Mouse (Mus musculus) left cerebral cortex, postnatal 36 days (tissue): ENCODE measurements around the gene Tnni2. TPM values are rescaled to one million over a fixed set of nuclear protein-coding genes. Genes with fewer than 3 reads are reported as not detected.

ENCODE experiments used
- DNase-seq, 2 experiments: peaks; one replicate each; pipeline ENCODE4 v3.0.0; 2021 to 2022; ENCODE audit warnings: low spot score in 2 of 2, mixed read lengths in 1 of 2
- intact Hi-C: fragments of 180-260 bp; cut with DNase I; formaldehyde crosslinking; loops from one replicate; pipeline ENCODE4 v1.15.1; 2025
- total RNA-seq, 2 experiments: library from RNA; stranded (reverse); gene quantifications; 2 replicates each; pipeline ENCODE4 v1.2.3; 2021

Tnni2 gene
- total RNA-seq, 2 experiments from 2014 or later: 0.69 TPM; not detected in 1

GRCm38 (mm10) chr7:142478001-142478400 lies 36.4 kb downstream of the Tnni2 start:
- no peak for DNase-seq
- intact Hi-C loops: loop anchor here (5.0 kb wide), 1 partner anchor 36 kb away; the partner anchor contains the start of gene Tnni2

GRCm38 (mm10) chr7:142478574-142478973 lies 37.0 kb downstream of the Tnni2 start:
- intact Hi-C loops: loop anchor here (5.0 kb wide), 1 partner anchor 36 kb away; the partner anchor contains the start of gene Tnni2
- DNase-seq: no peak

GRCm38 (mm10) chr7:142479307-142479706 lies 37.7 kb downstream of the Tnni2 start:
- DNase-seq: no peak

GRCm38 (mm10) chr7:142479886-142480285 lies 38.3 kb downstream of the Tnni2 start:
- no peak for DNase-seq
- intact Hi-C loops: loop anchor here (5.0 kb wide), 1 partner anchor 38 kb away; the partner anchor contains the start of gene Tnni2

More at GRCm38 (mm10) chr7:142479307-142479706, 37.7 kb downstream of the Tnni2 start:
- intact Hi-C loops: loop anchor here (5.0 kb wide), 1 partner anchor 37 kb away; the partner anchor contains the start of gene Tnni2

- no peak for DNase-seq
- intact Hi-C loops: no loop called here
Observed at GRCm38 (mm10) chr7:142480661-142481060, 39.1 kb downstream of the Tnni2 start.

GRCm38 (mm10) chr7:142481186-142481567 lies 39.6 kb downstream of the Tnni2 start:
- no peak for DNase-seq
- intact Hi-C loops: no loop called here

- DNase-seq: no peak
- intact Hi-C loops: no loop called here
Observed at GRCm38 (mm10) chr7:142481568-142482255, 40.1 kb downstream of the Tnni2 start.

- intact Hi-C loops: no loop called here
- DNase-seq: no peak
Observed at GRCm38 (mm10) chr7:142482256-142482609, 40.6 kb downstream of the Tnni2 start.

- no peak for DNase-seq
- intact Hi-C loops: no loop called here
Observed at GRCm38 (mm10) chr7:142483136-142483535, 41.5 kb downstream of the Tnni2 start.

- intact Hi-C loops: no loop called here
- no peak for DNase-seq
Observed at GRCm38 (mm10) chr7:142484780-142485179, 43.2 kb downstream of the Tnni2 start.

- intact Hi-C loops: no loop called here
- no peak for DNase-seq
Observed at GRCm38 (mm10) chr7:142486751-142487162, 45.1 kb downstream of the Tnni2 start.

- no peak for DNase-seq
- intact Hi-C loops: no loop called here
Observed at GRCm38 (mm10) chr7:142487341-142487859, 45.8 kb downstream of the Tnni2 start.

GRCm38 (mm10) chr7:142488053-142488452 lies 46.4 kb downstream of the Tnni2 start:
- intact Hi-C loops: no loop called here
- no peak for DNase-seq

GRCm38 (mm10) chr7:142493535-142493934 lies 51.9 kb downstream of the Tnni2 start:
- DNase-seq: no peak
- intact Hi-C loops: no loop called here

Other genes starting within 250 kb of the Tnni2 start
- not detected for gene Krtap5-3, start 240.4 kb upstream of the Tnni2 start, total RNA-seq
- gene Gm7579, start 229.9 kb upstream of the Tnni2 start, total RNA-seq: not detected
- not detected for gene Krtap5-5, start 211.8 kb upstream of the Tnni2 start, total RNA-seq
- not detected for gene Gm40460, start 200.7 kb upstream of the Tnni2 start, total RNA-seq
- gene Gm2431, start 183.5 kb upstream of the Tnni2 start, total RNA-seq: not detected
- gene Gm4559, start 167.4 kb upstream of the Tnni2 start, total RNA-seq: not detected
- not detected for gene Krtap5-1, start 144.7 kb upstream of the Tnni2 start, total RNA-seq
- not detected for gene Krtap5-4, start 138.3 kb upstream of the Tnni2 start, total RNA-seq
- gene Ifitm10, start 68.1 kb upstream of the Tnni2 start, total RNA-seq: 10 to 100 TPM; 30.8 to 33.4 TPM
- 1 to 10 TPM in 1 of 2 experiments, not detected in 1; 4.6 TPM for gene Gm49369, start 59.1 kb upstream of the Tnni2 start, total RNA-seq
- 100 to 1,000 TPM; 297 to 348 TPM for gene Ctsd, start 53.8 kb upstream of the Tnni2 start, total RNA-seq
- not detected for gene Syt8, start 7.0 kb upstream of the Tnni2 start, total RNA-seq
- 1 to 10 TPM; 8.1 to 8.7 TPM for gene Lsp1, start 19.0 kb downstream of the Tnni2 start, total RNA-seq
- gene Tnnt3, start 57.0 kb downstream of the Tnni2 start, total RNA-seq: not detected
- gene Mrpl23, start 90.9 kb downstream of the Tnni2 start, total RNA-seq: 1 to 10 TPM; 2.9 to 6.0 TPM
- gene Igf2, start 225.0 kb downstream of the Tnni2 start, total RNA-seq: 100 to 1,000 TPM in 1 of 2 experiments, 10 to 100 TPM in 1; 66.5 to 109 TPM
- gene Gm49394, start 228.1 kb downstream of the Tnni2 start, total RNA-seq: not detected